Mouse (Mus musculus) hindbrain, embryonic 11.5 days (tissue): ENCODE results near the gene Kalrn. TPM values are rescaled to one million over a fixed set of nuclear protein-coding genes. Genes with fewer than 3 reads are reported as not detected.

Experiments used
- ATAC-seq: fragments of 200-750 bp; cut with Nextera tagmentation; 2 replicates; pipeline ENCODE4 v1.8.0; 2017; ENCODE audit warnings: mild to moderate bottlenecking, moderate TSS enrichment, moderate library complexity; ENCODE audit not compliant: low FRiP score
- DNase-seq: peaks from one replicate; pipeline ENCODE4 v3.0.0-alpha.2; 2015; ENCODE audit warnings: low spot score
- H3K27ac ChIP-seq: fragments of 300-500 bp; sonication (generic); 2 replicates; pipeline ENCODE4 v1.5.1; 2014; ENCODE audit warnings: mild to moderate bottlenecking, low read depth, low read length
- H3K27me3 ChIP-seq: fragments of 300-500 bp; sonication (generic); 2 replicates; pipeline ENCODE4 v1.6.1; 2014; ENCODE audit warnings: mild to moderate bottlenecking, low read length, moderate library complexity, mixed read lengths; ENCODE audit not compliant: control insufficient read depth, insufficient read depth
- H3K36me3 ChIP-seq: fragments of 300-500 bp; sonication (generic); 2 replicates; pipeline ENCODE4 v1.6.1; 2014; ENCODE audit warnings: mild to moderate bottlenecking, low read length, moderate library complexity, mixed read lengths; ENCODE audit not compliant: control insufficient read depth, insufficient read depth
- H3K4me1 ChIP-seq: fragments of 300-500 bp; sonication (generic); replicated peaks from 2 replicates; pipeline ENCODE4 v1.6.1; 2014; ENCODE audit warnings: low read length, mixed read lengths; ENCODE audit not compliant: control insufficient read depth, insufficient read depth
- H3K4me2 ChIP-seq: fragments of 300-500 bp; sonication (generic); replicated peaks from 2 replicates; pipeline ENCODE4 v1.6.1; 2014; ENCODE audit warnings: mild to moderate bottlenecking, low read depth, low read length
- H3K4me3 ChIP-seq: fragments of 300-500 bp; sonication (generic); 2 replicates; pipeline ENCODE4 v1.5.1; 2014; ENCODE audit warnings: low read depth, low read length
- H3K9ac ChIP-seq: fragments of 300-500 bp; sonication (generic); 2 replicates; pipeline ENCODE4 v1.6.1; 2014; ENCODE audit warnings: low read depth, low read length
- H3K9me3 ChIP-seq: fragments of 300-500 bp; sonication (generic); 2 replicates; pipeline ENCODE4 v1.6.1; 2016; ENCODE audit warnings: low read length; ENCODE audit not compliant: control insufficient read depth
- WGBS: fragments of 180-500 bp; shearing (Covaris S2); extraction: QIAGEN DNeasy Blood & Tissue Kit; methylation state at CpG from one replicate; pipeline ENCODE4 v1.1.7; 2014; 5-methylcytosine and 5-hydroxymethylcytosine counted together
- polyA plus RNA-seq: library from polyadenylated mRNA; unstranded; fragments of >200 nt; fragmentation: Nextera tagmentation; extraction: Ambion mirVana; gene quantifications from 2 replicates; pipeline ENCODE4 v1.2.1, GENCODE M21; 2014

Gene Kalrn
- polyA plus RNA-seq, 1 experiment from 2014 or later = 25.6 TPM

- Histone ChIP-seq H3K4me3 (no peak overlapping the region), H3K27me3 (no peaks in the 10 kb centered on the region), H3K9ac (no peak overlapping the region), H3K9me3 (no peaks in the 10 kb centered on the region), H3K36me3 (no peaks in the 10 kb centered on the region), H3K4me2 (no peak overlapping the region), H3K4me1 (no peaks in the 10 kb centered on the region), H3K27ac (no peak overlapping the region)
- DNase-seq = no peak
- 87% methylated on average over 8 of the region's 8 CpGs for WGBS
- no peak for ATAC-seq
Measured at GRCm38 (mm10) chr16:34269642-34270041, 303.7 kb downstream of the Kalrn start.

DNA sequence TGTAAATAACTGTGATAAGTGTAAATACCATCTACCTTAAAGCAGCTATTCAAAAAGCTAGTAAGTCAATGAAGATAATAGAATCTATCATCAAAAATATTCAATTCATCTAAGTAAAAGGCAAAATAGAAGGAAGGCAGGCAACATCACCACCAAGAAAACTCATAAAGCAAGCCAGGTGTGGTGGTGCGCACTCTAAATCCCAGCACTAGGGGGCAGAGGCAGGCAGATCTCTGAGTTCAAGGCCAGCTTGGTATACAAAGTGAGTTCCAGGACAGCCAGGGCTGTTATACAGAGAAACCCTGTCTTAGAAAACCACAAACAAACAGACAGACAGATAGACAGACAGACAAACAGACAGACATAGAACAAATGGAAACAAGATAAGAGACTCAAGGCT, 305.6 kb downstream of the Kalrn start:
- no peaks in the 10 kb centered on the region for H3K36me3 ChIP-seq
- no peaks in the 10 kb centered on the region for H3K4me1 ChIP-seq
- DNase-seq = no peak
- no peaks in the 10 kb centered on the region for H3K9me3 ChIP-seq
- no peak overlapping the region for H3K4me3 ChIP-seq
- no peak overlapping the region for H3K9ac ChIP-seq
- no peak overlapping the region for H3K27ac ChIP-seq
- no peak overlapping the region for H3K4me2 ChIP-seq
- no peaks in the 10 kb centered on the region for H3K27me3 ChIP-seq
- 89% methylated on average over 1 of the region's 1 CpGs for WGBS
- no peak for ATAC-seq

- no peaks in the 10 kb centered on the region for H3K27me3 ChIP-seq
- no peak overlapping the region for H3K9ac ChIP-seq
- ATAC-seq = no peak
- no peak overlapping the region for H3K4me2 ChIP-seq
- no peaks in the 10 kb centered on the region for H3K9me3 ChIP-seq
- no peak overlapping the region for H3K27ac ChIP-seq
- H3K36me3 ChIP-seq = no peaks in the 10 kb centered on the region
- 95% methylated on average over 3 of the region's 3 CpGs for WGBS
- no peaks in the 10 kb centered on the region for H3K4me1 ChIP-seq
- H3K4me3 ChIP-seq = no peak overlapping the region
- DNase-seq = no peak
Measured at GRCm38 (mm10) chr16:34264671-34265070, 308.7 kb downstream of the Kalrn start.

DNA sequence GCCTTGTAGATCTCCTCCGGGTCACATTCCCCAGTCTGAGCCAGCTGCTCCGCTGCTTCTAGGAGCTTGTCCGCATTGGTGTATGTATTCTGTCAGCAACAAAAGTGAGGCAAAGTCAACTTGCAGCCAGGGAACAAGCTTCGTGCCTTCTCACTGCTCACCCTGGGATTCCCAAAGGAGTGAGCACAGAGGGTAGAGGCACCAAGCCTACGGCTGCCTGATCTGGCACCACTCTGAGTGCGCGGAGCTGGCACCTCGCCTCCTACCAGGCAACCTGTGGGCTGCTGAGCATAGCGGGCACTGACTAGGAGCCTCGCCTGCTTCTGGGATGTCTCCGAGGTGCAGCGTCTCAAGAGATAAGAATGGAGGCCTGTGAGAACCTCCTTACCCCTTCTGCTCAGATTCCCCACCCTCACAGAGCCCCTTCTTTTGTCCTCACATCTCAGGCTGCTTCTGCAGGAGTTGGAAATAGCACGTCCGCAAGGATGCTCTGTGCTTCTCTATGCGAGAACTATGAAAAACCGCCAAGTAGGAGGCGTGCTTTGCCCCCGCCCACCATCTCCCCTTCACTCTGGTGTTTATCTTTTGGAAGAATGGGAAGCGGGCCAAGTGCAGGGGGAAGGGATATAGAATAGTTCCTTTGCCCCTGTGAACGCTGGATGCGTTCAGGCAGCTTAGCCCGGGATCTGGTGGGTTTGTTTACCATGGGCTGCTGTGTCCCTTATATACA, 310.4 kb downstream of the Kalrn start:
- H3K4me2 ChIP-seq = no peak overlapping the region
- WGBS = 76% methylated on average over 22 of the region's 22 CpGs

GRCm38 (mm10) chr16:34260971-34261924, 312.1 kb downstream of the Kalrn start:
- Histone ChIP-seq H3K9ac (no peak overlapping the region), H3K4me3 (no peak overlapping the region), H3K4me1 (no peaks in the 10 kb centered on the region), H3K9me3 (no peaks in the 10 kb centered on the region), H3K27ac (no peak overlapping the region), H3K36me3 (no peaks in the 10 kb centered on the region), H3K4me2 (no peak overlapping the region), H3K27me3 (no peaks in the 10 kb centered on the region)
- ATAC-seq (no peak), DNase-seq (no peak)
- 55% methylated on average over 10 of the region's 10 CpGs for WGBS

More for the DNA sequence above, 310.4 kb downstream of the Kalrn start:
- no peak overlapping the region for H3K27ac ChIP-seq
- ATAC-seq (no peak), DNase-seq (no peak)
- H3K4me3 ChIP-seq = no peak overlapping the region
- no peaks in the 10 kb centered on the region for H3K27me3 ChIP-seq
- H3K36me3 ChIP-seq = no peaks in the 10 kb centered on the region
- H3K4me1 ChIP-seq = no peaks in the 10 kb centered on the region
- H3K9me3 ChIP-seq = no peaks in the 10 kb centered on the region
- no peak overlapping the region for H3K9ac ChIP-seq

GRCm38 (mm10) chr16:34254646-34255022, 318.7 kb downstream of the Kalrn start:
- WGBS = 41% methylated on average over 2 of the region's 2 CpGs
- no peaks in the 10 kb centered on the region for H3K9me3 ChIP-seq
- no peak overlapping the region for H3K4me3 ChIP-seq
- H3K27me3 ChIP-seq = no peaks in the 10 kb centered on the region
- no peak overlapping the region for H3K4me2 ChIP-seq
- H3K9ac ChIP-seq = no peak overlapping the region
- ATAC-seq (peak; percentile 74), DNase-seq (peak; percentile 35)
- H3K36me3 ChIP-seq = no peaks in the 10 kb centered on the region
- no peak overlapping the region for H3K27ac ChIP-seq
- no peaks in the 10 kb centered on the region for H3K4me1 ChIP-seq

DNA sequence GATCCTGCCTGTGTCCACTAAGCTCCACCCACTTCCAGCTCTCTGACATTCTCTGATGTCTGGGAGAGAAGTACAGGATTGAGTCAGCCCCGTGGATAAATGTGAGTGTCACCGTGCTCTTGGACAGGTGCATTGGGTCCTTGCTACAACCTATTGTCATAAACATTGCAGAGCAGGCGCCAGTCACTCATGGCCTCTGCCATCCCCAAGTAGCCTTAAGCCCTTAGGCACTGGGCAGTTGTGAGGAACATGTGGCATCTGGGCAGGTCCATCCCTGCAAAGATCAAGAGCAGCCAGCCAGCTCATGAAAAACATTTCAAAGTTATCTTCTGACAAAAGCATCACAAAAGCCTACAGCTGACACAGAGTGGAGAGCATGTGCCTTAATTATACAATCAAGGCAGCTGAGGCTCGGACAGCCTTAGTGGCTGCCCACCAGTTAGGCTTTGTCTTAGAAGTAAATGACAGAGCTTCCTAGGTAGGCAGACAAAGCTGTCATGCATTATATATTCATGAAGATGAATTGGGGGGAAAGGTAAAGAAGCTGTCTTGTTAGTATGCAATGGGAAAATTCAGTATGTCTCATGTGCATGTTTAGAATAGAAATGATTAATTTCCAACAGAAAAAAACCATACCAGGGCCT, 319.2 kb downstream of the Kalrn start:
- H3K9me3 ChIP-seq = no peaks in the 10 kb centered on the region
- peak; percentile 60; the same call in 1 of the 2 replicates for ATAC-seq
- no peak overlapping the region for H3K27ac ChIP-seq

DNA sequence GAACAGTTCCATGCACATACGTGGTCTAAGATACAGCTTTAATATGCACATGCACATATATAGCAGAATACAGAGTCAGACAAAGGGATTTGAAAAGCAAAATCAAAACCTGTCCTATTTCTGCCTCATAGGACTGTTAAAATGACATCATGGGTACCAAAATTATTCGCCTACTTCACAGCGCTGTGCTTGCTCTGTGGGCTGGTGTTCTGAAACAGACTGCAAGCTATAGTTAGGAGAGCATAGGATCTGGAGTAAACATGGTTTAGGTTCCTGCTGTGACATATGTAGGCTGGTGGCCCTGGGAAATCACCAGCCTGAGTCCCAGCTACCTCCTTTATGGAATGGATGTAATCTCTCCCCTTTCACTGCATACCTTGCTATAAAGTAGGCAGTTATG, 320.7 kb downstream of the Kalrn start:
- Histone ChIP-seq H3K4me2 (no peak overlapping the region), H3K36me3 (no peaks in the 10 kb centered on the region), H3K4me3 (no peak overlapping the region), H3K9ac (no peak overlapping the region), H3K4me1 (no peaks in the 10 kb centered on the region), H3K27me3 (no peaks in the 10 kb centered on the region), H3K27ac (no peak overlapping the region), H3K9me3 (no peaks in the 10 kb centered on the region)
- WGBS = 96% methylated on average over 3 of the region's 3 CpGs
- no peak for DNase-seq
- ATAC-seq = no peak

More for the DNA sequence above, 319.2 kb downstream of the Kalrn start:
- Histone ChIP-seq H3K27me3 (no peaks in the 10 kb centered on the region), H3K4me2 (no peak overlapping the region), H3K36me3 (no peaks in the 10 kb centered on the region), H3K4me1 (no peaks in the 10 kb centered on the region), H3K9ac (no peak overlapping the region), H3K4me3 (no peak overlapping the region)
- WGBS = 66% methylated on average over 4 of the region's 4 CpGs
- no peak for DNase-seq
